18 mouse cellular contexts compared by ENCODE assay signal in genomic region chr15:31510477-31511405, GRCm38 (mm10). TPM values are rescaled to one million over a fixed set of nuclear protein-coding genes. Genes with fewer than 3 reads are reported as not detected.
A peak's percentile ranks its signal among the peaks of the same experiment; 100 is the strongest.
DNase-seq lines count a peak whose midpoint lies in the region; ATAC-seq and TF ChIP-seq lines count a peak whose summit lies in the region.
"Had no signal": no experiment of that assay in that cellular context is flagged by ENCODE, and none has a peak within 500 bp of the region (broad histone marks: within the 10 kb centered on the region; RNA-seq: fewer than 3 reads in every experiment).

No protein-coding gene starts in this region.

- H3K79me2 ChIP-seq in liver, adult 2 months (ENCODE audit: control insufficient read depth, insufficient read depth, low read length) = peaks cover 19% of the 10 kb centered on the region; the same call in 1 of the 2 replicates

- peaks cover 20% of the 10 kb centered on the region for H3K4me1 ChIP-seq in forebrain, embryonic 13.5 days
- H3K4me1 ChIP-seq in forebrain, embryonic 15.5 days = peaks cover 14% of the 10 kb centered on the region
- H3K4me1 ChIP-seq in liver, adult 2 months (ENCODE audit: control insufficient read depth, insufficient read depth, low read length) = peaks cover 8% of the 10 kb centered on the region
- peaks cover 22% of the 10 kb centered on the region for H3K4me1 ChIP-seq in liver, embryonic 16.5 days (ENCODE audit: control insufficient read depth, low read depth, low read length)
- H3K4me1 ChIP-seq: kidney, embryonic 15.5 days; limb, embryonic 15.5 days had no signal

- no peaks in the 10 kb centered on the region for H3K36me3 ChIP-seq in forebrain, embryonic 13.5 days (ENCODE audit: poor library complexity, severe bottlenecking)
- no peaks in the 10 kb centered on the region for H3K36me3 ChIP-seq in forebrain, embryonic 15.5 days
- peaks cover 3% of the 10 kb centered on the region; the same call in 1 of the 2 replicates for H3K36me3 ChIP-seq in liver, adult 2 months (ENCODE audit: control insufficient read depth, insufficient read depth, low read length)
- no peaks in the 10 kb centered on the region for H3K36me3 ChIP-seq in liver, embryonic 16.5 days (ENCODE audit: control insufficient read depth, insufficient read depth)

- H3K4me3 ChIP-seq in forebrain, embryonic 13.5 days = no peak overlapping the region
- H3K4me3 ChIP-seq in forebrain, embryonic 15.5 days = no peak overlapping the region
- no peak overlapping the region for H3K4me3 ChIP-seq in liver, adult 2 months (ENCODE audit: insufficient read depth, low read depth, low read length)
- H3K4me3 ChIP-seq in liver, embryonic 16.5 days (ENCODE audit: low read depth, low read length) = no peak overlapping the region
- H3K4me3 ChIP-seq: heart, embryonic 12.5 days; kidney, embryonic 15.5 days; limb, embryonic 15.5 days; midbrain, embryonic 12.5 days had no signal

- H3K9ac ChIP-seq in forebrain, embryonic 13.5 days = no peak overlapping the region
- H3K9ac ChIP-seq in forebrain, embryonic 15.5 days (replicated peaks) = no peak overlapping the region
- no peak overlapping the region for H3K9ac ChIP-seq in liver, adult 2 months (ENCODE audit: low read depth, low read length)
- no peak overlapping the region for H3K9ac ChIP-seq in liver, embryonic 16.5 days (ENCODE audit: low read depth, low read length)
- H3K9ac ChIP-seq: heart, embryonic 12.5 days; hindbrain, embryonic 14.5 days; kidney, embryonic 15.5 days; limb, embryonic 15.5 days; midbrain, embryonic 12.5 days had no signal

- no peaks in the 10 kb centered on the region for H3K9me3 ChIP-seq in forebrain, embryonic 13.5 days (replicated peaks)
- H3K9me3 ChIP-seq in forebrain, embryonic 15.5 days = no peaks in the 10 kb centered on the region
- no peaks in the 10 kb centered on the region for H3K9me3 ChIP-seq in liver, embryonic 16.5 days (replicated peaks; ENCODE audit: control insufficient read depth, low read length)
- H3K9me3 ChIP-seq: heart, embryonic 12.5 days; kidney, embryonic 15.5 days; limb, embryonic 15.5 days; midbrain, embryonic 12.5 days had no signal

- no peak overlapping the region for H3K4me2 ChIP-seq in forebrain, embryonic 13.5 days
- no peak overlapping the region for H3K4me2 ChIP-seq in forebrain, embryonic 15.5 days (replicated peaks)
- H3K4me2 ChIP-seq in liver, embryonic 16.5 days (ENCODE audit: low read depth, low read length) = no peak overlapping the region
- H3K4me2 ChIP-seq: heart, embryonic 12.5 days; hindbrain, embryonic 14.5 days; kidney, embryonic 15.5 days; limb, embryonic 15.5 days; midbrain, embryonic 12.5 days had no signal

- WGBS in forebrain, embryonic 13.5 days = 64% methylated on average over 7 of the region's 7 CpGs
- WGBS in forebrain, embryonic 15.5 days = 61% methylated on average over 7 of the region's 7 CpGs
- 24% methylated on average over 7 of the region's 7 CpGs for WGBS in liver, adult 2 months
- WGBS in liver, embryonic 16.5 days (ENCODE audit: insufficient replicate concordance) = 61% methylated on average over 7 of the region's 7 CpGs

- peak; percentile 56 for DNase-seq in liver, adult 2 months (ENCODE audit: extremely low read depth, low read depth, low spot score)
- DNase-seq in liver = no peak
- DNase-seq in R1 (ENCODE audit: low read depth, low spot score) = peak; percentile 35
- DNase-seq in left cerebral cortex, postnatal 14 days (ENCODE audit: low spot score in 2 of 2) = no peak
- no peak for DNase-seq in layer of hippocampus, postnatal 10 days (ENCODE audit: low spot score in 2 of 2)
- DNase-seq: adrenal gland, postnatal 36 days; cerebellum, adult 11 months; gastrocnemius, postnatal 14 days; right cerebral cortex, postnatal 14 days; thymus, adult 2 months had no signal

- no peak overlapping the region for H3K27ac ChIP-seq in forebrain, embryonic 13.5 days
- H3K27ac ChIP-seq in forebrain, embryonic 15.5 days (replicated peaks) = no peak overlapping the region
- H3K27ac ChIP-seq in liver, adult 2 months (replicated peaks; ENCODE audit: insufficient read depth, low read depth, low read length) = no peak overlapping the region
- H3K27ac ChIP-seq in liver, embryonic 16.5 days (ENCODE audit: low read length) = peak overlapping the region; percentile 37; the same call in 1 of the 2 replicates
- H3K27ac ChIP-seq: hindbrain, embryonic 14.5 days; kidney, embryonic 15.5 days; limb, embryonic 15.5 days; midbrain, embryonic 12.5 days had no signal

- intact Hi-C loops in left cerebral cortex, postnatal 14 days (cut with DNase I) = no loop called here

- no peak for TF ChIP-seq POLR2A in liver, adult 2 months (IDR thresholded peaks at IDR 0.05; ENCODE audit: extremely low read depth, insufficient read depth, low read length)

- H3K27me3 ChIP-seq in forebrain, embryonic 13.5 days = no peaks in the 10 kb centered on the region
- H3K27me3 ChIP-seq in forebrain, embryonic 15.5 days = no peaks in the 10 kb centered on the region
- no peaks in the 10 kb centered on the region for H3K27me3 ChIP-seq in liver, adult 2 months (ENCODE audit: control insufficient read depth, insufficient read depth, low read length)
- H3K27me3 ChIP-seq in liver, embryonic 16.5 days (ENCODE audit: control insufficient read depth, insufficient read depth, low read depth, low read length) = no peaks in the 10 kb centered on the region
- H3K27me3 ChIP-seq: heart, embryonic 12.5 days; kidney, embryonic 15.5 days; limb, embryonic 15.5 days; midbrain, embryonic 12.5 days had no signal

- peak; percentile 38; the same call in 1 of the 2 replicates for ATAC-seq in forebrain, embryonic 13.5 days
- ATAC-seq in forebrain, embryonic 15.5 days (replicated peaks) = no peak
- peak; percentile 47; the same call in 1 of the 2 replicates for ATAC-seq in liver, embryonic 16.5 days (ENCODE audit: low read depth)

- no peak for TF ChIP-seq CTCF in liver, adult 2 months (IDR thresholded peaks at IDR 0.05; ENCODE audit: low read depth, low read length)

RNA-seq across cellular contexts. Expression of gene March6, which starts 20.1 kb away (rescaled TPM):
- 57.5 and 66.4 TPM in 2 replicates for polyA plus RNA-seq in forebrain, embryonic 13.5 days (2015; fragmentation: Nextera tagmentation; extraction: Ambion mirVana)
- 77.5 and 81.1 TPM in 2 replicates for polyA plus RNA-seq in forebrain, embryonic 15.5 days (2015; fragmentation: Nextera tagmentation; extraction: Ambion mirVana)
- total RNA-seq in liver, adult 2 months (2014; rRNA removed) = 77.0 and 79.8 TPM in 2 replicates
- polyA plus RNA-seq in liver, adult 2 months (2012; rRNA removed) = 22.6 and 27.5 TPM in 2 replicates
- 15.8 TPM in 2 replicates for polyA plus RNA-seq in liver, embryonic 16.5 days (2015; fragmentation: Nextera tagmentation; extraction: Ambion mirVana)
- total RNA-seq in left cerebral cortex, postnatal 14 days (2021) = 100 to 1,000 TPM; 222 to 225 TPM
- total RNA-seq in layer of hippocampus, postnatal 10 days (2021) = 100 to 1,000 TPM; 199 to 221 TPM

RNA-seq across cellular contexts. Expression of gene Cmbl, which starts 54.4 kb away (rescaled TPM):
- polyA plus RNA-seq in forebrain, embryonic 13.5 days (2015; fragmentation: Nextera tagmentation; extraction: Ambion mirVana) = 2.1 TPM in 2 replicates
- polyA plus RNA-seq in forebrain, embryonic 15.5 days (2015; fragmentation: Nextera tagmentation; extraction: Ambion mirVana) = 5.0 and 7.4 TPM in 2 replicates
- total RNA-seq in liver, adult 2 months (2014; rRNA removed) = 292 and 434 TPM in 2 replicates
- polyA plus RNA-seq in liver, adult 2 months (2012; rRNA removed) = 374 and 481 TPM in 2 replicates
- polyA plus RNA-seq in liver, embryonic 16.5 days (2015; fragmentation: Nextera tagmentation; extraction: Ambion mirVana) = 12.7 and 16.4 TPM in 2 replicates
- total RNA-seq in left cerebral cortex, postnatal 14 days (2021) = 10 to 100 TPM; 14.2 to 16.2 TPM
- 10 to 100 TPM; 15.2 to 16.3 TPM for total RNA-seq in layer of hippocampus, postnatal 10 days (2021)

RNA-seq across cellular contexts. Expression of gene Ropn1l, which starts 57.2 kb away (rescaled TPM):
- 1.6 and 2.1 TPM in 2 replicates for polyA plus RNA-seq in forebrain, embryonic 13.5 days (2015; fragmentation: Nextera tagmentation; extraction: Ambion mirVana)
- polyA plus RNA-seq in forebrain, embryonic 15.5 days (2015; fragmentation: Nextera tagmentation; extraction: Ambion mirVana) = 1.6 and 1.9 TPM in 2 replicates
- 12.1 and 13.0 TPM in 2 replicates for total RNA-seq in liver, adult 2 months (2014; rRNA removed)
- 8.0 and 8.5 TPM in 2 replicates for polyA plus RNA-seq in liver, adult 2 months (2012; rRNA removed)
- polyA plus RNA-seq in liver, embryonic 16.5 days (2015; fragmentation: Nextera tagmentation; extraction: Ambion mirVana) = 2.2 and 2.6 TPM in 2 replicates
- 1 to 10 TPM; 1.1 to 1.7 TPM for total RNA-seq in left cerebral cortex, postnatal 14 days (2021)
- total RNA-seq in layer of hippocampus, postnatal 10 days (2021) = 1 to 10 TPM in 1 of 2 experiments, under 1 TPM in 1; 0.85 to 1.6 TPM

Comparison
In these comparisons a context has a peak if more than half of its experiments do, and no peak if none do; other contexts are left out.
1. DNase-seq: peak in liver, adult 2 months (single experiment) and R1 (single experiment); none in liver (single experiment), left cerebral cortex, postnatal 14 days (0 of 2) and layer of hippocampus, postnatal 10 days (0 of 2).
2. RNA of gene Cmbl, which starts 54.4 kb away (polyA plus RNA-seq): 374 to 481 TPM in liver, adult 2 months; 12.7 to 16.4 TPM in liver, embryonic 16.5 days, 5.0 to 7.4 TPM in forebrain, embryonic 15.5 days and 2.1 TPM in forebrain, embryonic 13.5 days; every median in the first group is over 10 times any median in the second.